Mouse (Mus musculus): ENCODE results near the gene H2al1b.
"Not testable (repeated sequence)": the region's sequence is repeated elsewhere in the genome, so short reads cannot be mapped to it uniquely, and the experiment has no call there.

The H2al1b gene

DNA sequence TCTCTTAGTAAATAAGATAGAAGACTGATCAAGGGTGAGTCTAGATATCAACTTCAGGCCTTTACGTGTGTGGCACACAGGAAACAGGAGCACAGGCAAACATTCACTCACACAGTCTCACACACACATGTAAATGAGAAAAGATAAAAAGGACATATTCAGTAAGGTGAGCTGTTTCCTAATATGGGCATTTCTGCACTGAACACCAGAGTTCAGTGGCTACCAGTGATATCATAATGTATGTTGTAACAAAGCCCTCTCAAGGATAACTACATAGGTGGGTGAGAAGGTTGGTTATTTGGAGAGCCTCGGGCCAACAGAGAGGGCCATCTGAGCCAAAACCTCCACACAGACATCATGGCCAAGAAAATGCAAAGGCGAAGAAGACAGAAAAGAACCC lies at the start of gene H2al1b:
Gene H2al1b, plus strand, starts transcription at position 301 of the 400 bp plus-strand sequence.
- in situ Hi-C loops (cut with MseI, MboI) = not testable (repeated sequence)

- in situ Hi-C loops (cut with MseI, MboI) = loop anchor here in 1 of 2 experiments (25.0 kb wide), 1 partner anchor 108 kb away; no protein-coding TSS in a partner anchor
Observed at GRCm38 (mm10) chrX:11254062-11254461, 48.2 kb upstream of the H2al1b start.

- in situ Hi-C loops (cut with MseI, MboI) = loop anchor here in 1 of 2 experiments (25.0 kb wide), 1 partner anchor 108 kb away; no protein-coding TSS in a partner anchor
Observed at GRCm38 (mm10) chrX:11254521-11255207, 47.6 kb upstream of the H2al1b start.

DNA sequence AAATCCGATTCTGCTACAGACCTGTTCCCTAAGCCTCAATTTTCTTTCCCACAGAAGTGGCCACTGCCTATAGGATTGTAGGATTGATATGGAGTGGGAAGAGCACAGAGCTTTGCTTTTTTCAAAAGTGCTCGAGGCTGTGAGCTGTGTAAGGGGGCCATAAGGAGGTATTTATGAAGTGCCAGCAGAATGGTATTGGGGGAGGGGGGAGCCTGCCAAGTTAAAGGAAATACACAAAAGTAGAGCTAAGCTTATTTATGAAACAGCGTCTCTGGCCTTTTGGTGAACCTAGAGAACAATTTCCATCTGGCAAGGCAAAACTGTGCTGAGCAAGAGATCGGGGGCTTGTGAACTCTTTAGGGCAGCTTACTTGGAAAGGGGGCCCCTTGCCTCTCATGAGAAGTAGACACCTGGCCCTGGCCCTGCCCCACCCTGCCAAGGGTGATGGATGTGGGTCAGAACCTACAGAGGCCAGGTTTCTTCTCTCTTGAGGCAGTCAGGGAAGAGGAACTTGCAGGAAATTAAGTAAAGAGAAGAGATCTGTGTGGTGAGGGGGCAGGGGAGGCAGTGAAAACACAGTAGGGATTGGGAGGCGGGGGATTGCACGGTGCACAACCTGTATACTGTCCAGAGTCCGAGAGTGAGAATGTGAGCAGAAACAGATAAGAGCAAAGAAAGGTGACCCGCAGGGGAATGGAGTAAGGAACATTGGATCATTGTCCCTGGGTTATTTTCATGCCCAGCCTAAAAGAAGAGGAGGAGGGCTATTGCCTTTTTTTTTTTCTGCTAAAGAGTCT lies 46.5 kb upstream of the H2al1b start:
- in situ Hi-C loops (cut with MseI, MboI) = loop anchor here in 1 of 2 experiments (25.0 kb wide), 1 partner anchor 107 kb away; no protein-coding TSS in a partner anchor

- in situ Hi-C loops (cut with MseI, MboI) = loop anchor here in 1 of 2 experiments (25.0 kb wide), 1 partner anchor 97 kb away; no protein-coding TSS in a partner anchor
Observed at GRCm38 (mm10) chrX:11264918-11265317, 37.3 kb upstream of the H2al1b start.

- in situ Hi-C loops (cut with MseI, MboI) = loop anchor here in 1 of 2 experiments (25.0 kb wide), 1 partner anchor 95 kb away; no protein-coding TSS in a partner anchor
Observed at GRCm38 (mm10) chrX:11267791-11268190, 34.4 kb upstream of the H2al1b start.

- in situ Hi-C loops (cut with MseI, MboI) = loop anchor here in 1 of 2 experiments (25.0 kb wide), 1 partner anchor 93 kb away; no protein-coding TSS in a partner anchor
Observed at GRCm38 (mm10) chrX:11269074-11269473, 33.2 kb upstream of the H2al1b start.

- in situ Hi-C loops (cut with MseI, MboI) = loop anchor here in 1 of 2 experiments (25.0 kb wide), 1 partner anchor 89 kb away; no protein-coding TSS in a partner anchor
Observed at GRCm38 (mm10) chrX:11273190-11273589, 29.0 kb upstream of the H2al1b start.

DNA sequence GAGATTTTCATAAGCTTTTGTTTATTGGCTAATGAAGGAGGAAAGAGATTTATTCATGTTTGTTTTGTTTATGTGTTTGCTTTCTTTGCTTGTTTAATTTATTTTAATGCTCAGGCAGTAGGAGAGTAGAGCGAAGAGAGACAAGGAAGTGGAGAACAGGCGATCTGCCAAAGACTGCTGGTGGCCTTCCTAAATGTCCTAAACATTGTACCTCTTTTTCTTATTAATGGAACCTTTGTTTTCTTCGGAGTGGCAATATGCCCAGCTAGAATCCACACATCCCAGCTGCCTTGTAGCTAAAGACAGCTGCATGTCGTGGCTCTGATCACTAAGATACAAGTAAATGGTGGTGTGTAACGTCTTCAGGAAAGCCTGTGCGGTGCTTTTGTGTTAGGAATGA lies 25.1 kb upstream of the H2al1b start:
- in situ Hi-C loops (cut with MseI, MboI) = no loop called here

DNA sequence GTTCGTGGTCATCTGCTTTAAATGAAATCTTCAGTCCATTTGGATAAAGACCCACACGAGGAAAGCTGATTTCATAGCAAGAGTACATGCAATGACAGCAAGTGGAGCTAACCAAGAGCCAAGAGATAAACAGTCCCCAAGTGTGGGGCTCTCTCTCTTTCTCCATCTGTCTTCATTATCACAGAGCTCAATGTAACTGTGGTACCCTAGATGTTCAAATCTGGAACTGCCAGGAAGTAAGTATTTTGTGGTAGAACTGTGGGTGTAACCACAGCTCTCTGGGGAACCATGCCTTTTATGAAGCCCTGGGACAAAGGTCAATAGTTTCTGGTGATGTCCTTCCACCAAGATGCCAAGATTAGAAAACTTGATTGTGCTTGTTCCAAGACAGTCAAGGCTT lies 21.5 kb upstream of the H2al1b start:
- in situ Hi-C loops (cut with MseI, MboI) = loop anchor here in 1 of 2 experiments (10.0 kb wide), 1 partner anchor 74 kb away; no protein-coding TSS in a partner anchor

- in situ Hi-C loops (cut with MseI, MboI) = loop anchor here in 1 of 2 experiments (10.0 kb wide), 1 partner anchor 66 kb away; no protein-coding TSS in a partner anchor
Observed at GRCm38 (mm10) chrX:11288306-11288882, 13.8 kb upstream of the H2al1b start.

DNA sequence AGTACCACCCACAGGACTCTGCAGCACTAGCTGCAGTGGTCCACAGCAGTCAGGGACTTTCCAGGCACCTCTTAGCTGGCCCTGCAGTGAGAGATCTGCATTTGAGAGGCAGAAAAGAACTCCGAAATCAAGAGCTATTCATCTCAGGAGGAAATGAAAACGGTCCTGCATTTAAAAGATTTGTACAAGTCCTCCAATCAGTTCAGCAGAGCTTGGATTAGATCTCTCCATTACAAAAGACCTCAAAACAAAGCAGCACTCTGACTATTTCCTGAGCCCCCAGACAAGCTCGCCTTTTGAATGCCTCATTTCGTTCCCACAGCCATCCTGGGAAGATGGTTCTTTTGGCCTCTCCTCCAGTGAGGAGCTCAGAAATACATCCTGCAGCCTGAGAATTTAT lies 13.0 kb upstream of the H2al1b start:
- in situ Hi-C loops (cut with MseI, MboI) = loop anchor here in 1 of 2 experiments (10.0 kb wide), 1 partner anchor 66 kb away; no protein-coding TSS in a partner anchor

DNA sequence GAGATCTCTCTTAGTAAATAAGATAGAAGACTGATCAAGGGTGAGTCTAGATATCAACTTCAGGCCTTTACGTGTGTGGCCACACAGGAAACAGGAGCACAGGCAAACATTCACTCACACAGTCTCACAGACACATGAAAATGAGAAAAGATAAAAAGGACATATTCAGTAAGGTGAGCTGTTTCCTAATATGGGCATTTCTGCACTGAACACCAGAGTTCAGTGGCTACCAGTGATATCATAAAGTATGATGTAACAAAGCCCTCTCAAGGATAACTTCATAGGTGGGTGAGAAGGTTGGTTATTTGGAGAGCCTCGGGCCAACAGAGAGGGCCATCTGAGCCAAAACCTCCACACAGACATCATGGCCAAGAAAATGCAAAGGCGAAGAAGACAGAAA lies 3.3 kb upstream of the H2al1b start, which contains the start of gene H2al1a:
Gene H2al1a, plus strand, starts transcription at position 301 of the 400 bp plus-strand sequence.
- in situ Hi-C loops (cut with MseI, MboI) = not testable (repeated sequence)

GRCm38 (mm10) chrX:11305355-11305754 lies 3.1 kb downstream of the H2al1b start, which contains the start of gene H2al1c:
TSS of gene H2al1c (plus strand) at chrX:11305655.
- in situ Hi-C loops (cut with MseI, MboI) = not testable (repeated sequence)

DNA sequence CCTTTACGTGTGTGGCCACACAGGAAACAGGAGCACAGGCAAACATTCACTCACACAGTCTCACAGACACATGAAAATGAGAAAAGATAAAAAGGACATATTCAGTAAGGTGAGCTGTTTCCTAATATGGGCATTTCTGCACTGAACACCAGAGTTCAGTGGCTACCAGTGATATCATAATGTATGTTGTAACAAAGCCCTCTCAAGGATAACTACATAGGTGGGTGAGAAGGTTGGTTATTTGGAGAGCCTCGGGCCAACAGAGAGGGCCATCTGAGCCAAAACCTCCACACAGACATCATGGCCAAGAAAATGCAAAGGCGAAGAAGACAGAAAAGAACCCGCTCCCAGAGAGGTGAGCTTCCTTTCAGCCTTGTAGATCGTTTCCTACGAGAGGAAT lies 6.3 kb downstream of the H2al1b start, which contains the start of gene H2al1d:
Gene H2al1d, plus strand, starts transcription at position 301 of the 400 bp plus-strand sequence.
- in situ Hi-C loops (cut with MseI, MboI) = not testable (repeated sequence)

DNA sequence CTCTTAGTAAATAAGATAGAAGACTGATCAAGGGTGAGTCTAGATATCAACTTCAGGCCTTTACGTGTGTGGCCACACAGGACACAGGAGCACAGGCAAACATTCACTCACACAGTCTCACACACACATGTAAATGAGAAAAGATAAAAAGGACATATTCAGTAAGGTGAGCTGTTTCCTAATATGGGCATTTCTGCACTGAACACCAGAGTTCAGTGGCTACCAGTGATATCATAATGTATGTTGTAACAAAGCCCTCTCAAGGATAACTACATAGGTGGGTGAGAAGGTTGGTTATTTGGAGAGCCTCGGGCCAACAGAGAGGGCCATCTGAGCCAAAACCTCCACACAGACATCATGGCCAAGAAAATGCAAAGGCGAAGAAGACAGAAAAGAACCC lies 9.4 kb downstream of the H2al1b start, which contains the start of gene H2al1e:
Gene H2al1e, plus strand, starts transcription at position 301 of the 400 bp plus-strand sequence.
- in situ Hi-C loops (cut with MseI, MboI) = not testable (repeated sequence)

- in situ Hi-C loops (cut with MseI, MboI) = not testable (repeated sequence)
Observed at GRCm38 (mm10) chrX:11314858-11315257, 12.6 kb downstream of the H2al1b start, which contains the start of gene H2al1f. TSS of gene H2al1f (plus strand) at chrX:11315158.

DNA sequence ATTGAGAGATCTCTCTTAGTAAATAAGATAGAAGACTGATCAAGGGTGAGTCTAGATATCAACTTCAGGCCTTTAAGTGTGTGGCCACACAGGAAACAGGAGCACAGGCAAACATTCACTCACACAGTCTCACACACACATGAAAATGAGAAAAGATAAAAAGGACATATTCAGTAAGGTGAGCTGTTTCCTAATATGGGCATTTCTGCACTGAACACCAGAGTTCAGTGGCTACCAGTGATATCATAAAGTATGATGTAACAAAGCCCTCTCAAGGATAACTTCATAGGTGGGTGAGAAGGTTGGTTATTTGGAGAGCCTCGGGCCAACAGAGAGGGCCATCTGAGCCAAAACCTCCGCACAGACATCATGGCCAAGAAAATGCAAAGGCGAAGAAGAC lies 15.7 kb downstream of the H2al1b start, which contains the start of gene H2al1g:
Gene H2al1g, plus strand, starts transcription at position 301 of the 400 bp plus-strand sequence.
- in situ Hi-C loops (cut with MseI, MboI) = not testable (repeated sequence)

- in situ Hi-C loops (cut with MseI, MboI) = not testable (repeated sequence)
Observed at GRCm38 (mm10) chrX:11321192-11321591, 19.0 kb downstream of the H2al1b start, which contains the start of gene H2al1h. TSS of gene H2al1h (plus strand) at chrX:11321492.

DNA sequence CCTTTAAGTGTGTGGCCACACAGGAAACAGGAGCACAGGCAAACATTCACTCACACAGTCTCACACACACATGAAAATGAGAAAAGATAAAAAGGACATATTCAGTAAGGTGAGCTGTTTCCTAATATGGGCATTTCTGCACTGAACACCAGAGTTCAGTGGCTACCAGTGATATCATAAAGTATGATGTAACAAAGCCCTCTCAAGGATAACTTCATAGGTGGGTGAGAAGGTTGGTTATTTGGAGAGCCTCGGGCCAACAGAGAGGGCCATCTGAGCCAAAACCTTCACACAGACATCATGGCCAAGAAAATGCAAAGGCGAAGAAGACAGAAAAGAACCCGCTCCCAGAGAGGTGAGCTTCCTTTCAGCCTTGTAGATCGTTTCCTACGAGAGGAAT lies 22.1 kb downstream of the H2al1b start, which contains the start of gene H2al1i:
Gene H2al1i, plus strand, starts transcription at position 301 of the 400 bp plus-strand sequence.
- in situ Hi-C loops (cut with MseI, MboI) = not testable (repeated sequence)

DNA sequence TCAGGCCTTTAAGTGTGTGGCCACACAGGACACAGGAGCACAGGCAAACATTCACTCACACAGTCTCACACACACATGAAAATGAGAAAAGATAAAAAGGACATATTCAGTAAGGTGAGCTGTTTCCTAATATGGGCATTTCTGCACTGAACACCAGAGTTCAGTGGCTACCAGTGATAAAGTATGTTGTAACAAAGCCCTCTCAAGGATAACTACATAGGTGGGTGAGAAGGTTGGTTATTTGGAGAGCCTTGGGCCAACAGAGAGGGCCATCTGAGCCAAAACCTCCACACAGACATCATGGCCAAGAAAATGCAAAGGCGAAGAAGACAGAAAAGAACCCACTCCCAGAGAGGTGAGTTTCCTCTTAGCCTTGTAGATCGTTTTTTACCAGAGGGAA lies 25.3 kb downstream of the H2al1b start, which contains the start of gene H2al1j:
Gene H2al1j, plus strand, starts transcription at position 301 of the 400 bp plus-strand sequence.
- in situ Hi-C loops (cut with MseI, MboI) = not testable (repeated sequence)

Data from mouse trophoblast stem cell (cell line).